Mouse (Mus musculus) WW6 (cell line): Measurements from ENCODE around the gene Slc17a5.
"Not testable (repeated sequence)": the region's sequence is repeated elsewhere in the genome, so short reads cannot be mapped to it uniquely, and the experiment has no call there.

ENCODE experiments used
- DNase-seq: peaks from one replicate; pipeline ENCODE4 v3.0.0-alpha.2; 2013; ENCODE audit warnings: low read depth, low spot score

Gene Slc17a5

GRCm38 (mm10) chr9:78520127-78520779 lies 67.6 kb downstream of the Slc17a5 start:
- peak; percentile 88 for DNase-seq

- DNase-seq: not testable (repeated sequence)
Observed at GRCm38 (mm10) chr9:78517237-78517636, 70.6 kb downstream of the Slc17a5 start.

GRCm38 (mm10) chr9:78516125-78516524 lies 71.7 kb downstream of the Slc17a5 start:
- no peak for DNase-seq

- DNase-seq: no peak
Observed at GRCm38 (mm10) chr9:78514681-78515080, 73.2 kb downstream of the Slc17a5 start.

GRCm38 (mm10) chr9:78513776-78514500 lies 73.9 kb downstream of the Slc17a5 start:
- no peak for DNase-seq

- no peak for DNase-seq
Observed at GRCm38 (mm10) chr9:78511705-78512104, 76.1 kb downstream of the Slc17a5 start.

- no peak for DNase-seq
Observed at GRCm38 (mm10) chr9:78508106-78508786, 79.6 kb downstream of the Slc17a5 start.

GRCm38 (mm10) chr9:78506722-78507077 lies 81.1 kb downstream of the Slc17a5 start:
- DNase-seq: no peak

GRCm38 (mm10) chr9:78506002-78506721 lies 81.7 kb downstream of the Slc17a5 start:
- DNase-seq: no peak

- DNase-seq: no peak
Observed at GRCm38 (mm10) chr9:78505223-78505622, 82.6 kb downstream of the Slc17a5 start.

- DNase-seq: no peak
Observed at GRCm38 (mm10) chr9:78504679-78505078, 83.2 kb downstream of the Slc17a5 start.

- no peak for DNase-seq
Observed at GRCm38 (mm10) chr9:78504133-78504532, 83.7 kb downstream of the Slc17a5 start.

GRCm38 (mm10) chr9:78503223-78504079 lies 84.4 kb downstream of the Slc17a5 start:
- no peak for DNase-seq

GRCm38 (mm10) chr9:78501284-78501683 lies 86.6 kb downstream of the Slc17a5 start:
- no peak for DNase-seq

GRCm38 (mm10) chr9:78500386-78500785 lies 87.5 kb downstream of the Slc17a5 start:
- DNase-seq: no peak

GRCm38 (mm10) chr9:78493171-78493570 lies 94.7 kb downstream of the Slc17a5 start:
- no peak for DNase-seq

GRCm38 (mm10) chr9:78492254-78492653 lies 95.6 kb downstream of the Slc17a5 start:
- DNase-seq: no peak

GRCm38 (mm10) chr9:78491169-78491568 lies 96.7 kb downstream of the Slc17a5 start:
- no peak for DNase-seq

GRCm38 (mm10) chr9:78488890-78489420 lies 98.9 kb downstream of the Slc17a5 start, which contains the start of gene Eef1a1:
Gene Eef1a1 (minus strand): TSS chr9:78489151.
- DNase-seq: no peak

- not testable (repeated sequence) for DNase-seq
Observed at GRCm38 (mm10) chr9:78488021-78488420, 99.8 kb downstream of the Slc17a5 start.
